Mouse (Mus musculus) liver, embryonic 18 days (tissue): ENCODE measurements around the gene Erich6b. TPM values are rescaled to one million over a fixed set of nuclear protein-coding genes. Genes with fewer than 3 reads are reported as not detected.

ENCODE experiments used
- polyA plus RNA-seq: library from polyadenylated mRNA; depleted of rRNA; stranded (reverse); fragments of >200 nt; gene quantifications from 2 replicates; pipeline ENCODE4 v1.2.3, GENCODE M21; 2012; rRNA removed

The Erich6b gene
- polyA plus RNA-seq = not detected in 2 replicates

DNA sequence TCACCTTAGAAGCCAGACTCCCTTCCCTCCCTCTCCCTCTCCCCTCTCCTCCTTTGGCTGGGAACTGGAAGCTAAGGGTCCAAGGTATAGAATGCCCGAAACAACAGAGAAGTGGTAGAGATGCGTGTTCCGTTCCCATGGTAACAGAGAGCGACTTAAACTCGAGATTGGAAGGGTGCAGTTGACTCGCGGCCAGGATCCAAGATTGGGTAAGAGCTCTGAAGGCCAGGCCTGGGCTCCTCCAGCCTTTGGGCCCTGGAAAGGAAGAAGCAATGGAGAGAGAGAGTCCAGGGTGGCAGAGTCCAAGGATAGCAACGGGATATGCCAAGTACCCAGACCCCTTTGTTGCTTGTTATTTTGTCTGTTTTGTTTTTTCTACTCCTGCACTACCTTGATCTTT is at the start of gene Erich6b:
TSS of gene Erich6b (plus strand) at position 180 of the 400 bp plus-strand sequence.

DNA sequence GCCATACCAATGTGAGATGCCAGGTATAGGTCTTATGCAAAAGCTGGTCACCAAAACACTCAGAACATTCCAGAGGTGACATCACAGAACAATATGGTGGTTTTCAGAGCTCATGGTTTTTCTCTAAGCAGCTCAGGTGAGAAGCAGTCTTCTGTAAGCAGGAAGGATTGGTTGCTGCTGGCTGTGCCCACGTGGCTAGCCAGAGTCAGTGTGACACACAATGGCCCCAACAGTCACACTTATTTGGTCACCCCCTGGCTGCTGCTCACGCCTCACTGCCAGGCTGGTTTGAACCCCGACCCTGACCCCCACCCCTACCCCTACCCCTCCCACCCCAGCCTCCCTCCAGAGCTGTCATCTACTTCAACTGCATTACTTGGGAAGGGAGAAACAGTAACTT is 49.1 kb upstream of the Erich6b start, which contains the start of gene Spert:
TSS of gene Spert (minus strand) at position 139 of the 400 bp plus-strand sequence.

Other genes starting within 250 kb of the Erich6b start
- 0.02 and 0.04 TPM in 2 replicates for gene Siah3, start 186.3 kb upstream of the Erich6b start, polyA plus RNA-seq
- gene Spert, start 49.1 kb upstream of the Erich6b start, polyA plus RNA-seq = not detected in 2 replicates
- gene Cog3, start 112.3 kb downstream of the Erich6b start, polyA plus RNA-seq = 7.0 and 7.9 TPM in 2 replicates
- gene Slc25a30, start 144.8 kb downstream of the Erich6b start, polyA plus RNA-seq = 3.7 and 3.9 TPM in 2 replicates
- gene Tpt1, start 202.8 kb downstream of the Erich6b start, polyA plus RNA-seq = 1,386 and 1,637 TPM in 2 replicates